Mouse (Mus musculus) liver, embryonic 18 days (tissue): ENCODE data around the gene Zfp101. TPM values are rescaled to one million over a fixed set of nuclear protein-coding genes. Genes with fewer than 3 reads are reported as not detected.

Experiments used
- polyA plus RNA-seq: library from polyadenylated mRNA; depleted of rRNA; stranded (reverse); fragments of >200 nt; gene quantifications from 2 replicates; pipeline ENCODE4 v1.2.3, GENCODE M21; 2012; rRNA removed

Zfp101 gene
- 4.3 and 4.8 TPM in 2 replicates for polyA plus RNA-seq

GRCm38 (mm10) chr17:33394182-33395034 is at the start of gene Zfp101:
Gene Zfp101 (minus strand): TSS chr17:33394641.

GRCm38 (mm10) chr17:33432019-33432946 is 37.8 kb upstream of the Zfp101 start, which contains the start of gene Actl9:
Gene Actl9 (plus strand): TSS chr17:33432896.

GRCm38 (mm10) chr17:33358411-33359384 is 35.7 kb downstream of the Zfp101 start, which contains the start of gene Zfp81:
Gene Zfp81 (minus strand): TSS chr17:33358878.

Other genes with a start within 250 kb of the Zfp101 start
- not detected in 2 replicates for gene Olfr55, start 226.2 kb downstream of the Zfp101 start, polyA plus RNA-seq
- not detected in 2 replicates for gene Olfr239, start 203.3 kb downstream of the Zfp101 start, polyA plus RNA-seq
- 0.01 TPM in 1 of 2 replicates, not detected in the other for gene Olfr1564, start 173.0 kb downstream of the Zfp101 start, polyA plus RNA-seq
- gene Zfp955a, start 139.5 kb downstream of the Zfp101 start, polyA plus RNA-seq: 1.8 TPM in 2 replicates
- gene Olfr63, start 130.0 kb downstream of the Zfp101 start, polyA plus RNA-seq: not detected in 2 replicates
- gene Zfp955b, start 105.1 kb downstream of the Zfp101 start, polyA plus RNA-seq: 1.3 and 1.5 TPM in 2 replicates
- 1.1 and 1.4 TPM in 2 replicates for gene Zfp81, start 35.8 kb downstream of the Zfp101 start, polyA plus RNA-seq
- gene Actl9, start 38.3 kb upstream of the Zfp101 start, polyA plus RNA-seq: not detected in 2 replicates
- 10.9 and 13.4 TPM in 2 replicates for gene Adamts10, start 129.6 kb upstream of the Zfp101 start, polyA plus RNA-seq
- gene Myo1f, start 161.1 kb upstream of the Zfp101 start, polyA plus RNA-seq: 8.3 and 10.2 TPM in 2 replicates
- 17.1 and 22.0 TPM in 2 replicates for gene Zfp414, start 234.4 kb upstream of the Zfp101 start, polyA plus RNA-seq
- gene Pram1, start 243.4 kb upstream of the Zfp101 start, polyA plus RNA-seq: 7.5 and 12.1 TPM in 2 replicates